Mouse (Mus musculus): Measurements from ENCODE around the gene Wdr45. TPM values are rescaled to one million over a fixed set of nuclear protein-coding genes. Genes with fewer than 3 reads are reported as not detected.
"Not testable (repeated sequence)": the region's sequence is repeated elsewhere in the genome, so short reads cannot be mapped to it uniquely, and the experiment has no call there.

The Wdr45 gene
- polyA plus RNA-seq, 1 experiment from 2014 or later = 21.6 TPM

- WGBS = 16% methylated on average over 27 of the region's 27 CpGs
- Histone ChIP-seq H3K27ac (ENCODE audit: poor library complexity, severe bottlenecking) (no peak overlapping the region), H3K4me3 (peak overlapping the region; percentile 40), H3K4me1 (replicated peaks) (no peaks in the 10 kb centered on the region), H3K9ac (no peak overlapping the region; the same call in 1 of the 2 replicates), H3K4me2 (peak overlapping the region; percentile 68), H3K27me3 (replicated peaks) (no peaks in the 10 kb centered on the region), H3K9me3 (replicated peaks) (no peaks in the 10 kb centered on the region), H3K36me3 (no peaks in the 10 kb centered on the region)
- peak; percentile 87 for ATAC-seq (ENCODE audit: insufficient number of reproducible peaks, low FRiP score)
Measured at GRCm38 (mm10) chrX:7679405-7680056, 34.6 kb upstream of the Wdr45 start.

DNA sequence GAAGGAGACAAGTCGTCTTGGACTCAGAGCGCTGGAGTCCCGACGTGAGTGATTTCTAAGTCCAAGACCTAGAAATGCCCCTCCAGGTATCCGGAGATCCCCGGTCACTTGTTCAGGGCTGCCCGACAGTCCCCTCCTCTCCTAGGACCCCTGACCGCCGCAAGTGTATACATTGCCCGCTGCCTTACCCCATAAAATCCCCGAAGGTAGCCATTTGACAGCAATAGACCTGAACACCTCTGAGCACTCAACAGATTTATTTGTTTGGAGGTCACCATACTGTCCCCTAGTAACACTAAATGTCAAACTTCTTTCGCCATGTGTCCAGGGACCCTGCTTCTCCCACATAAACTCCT, 34.1 kb upstream of the Wdr45 start:
- Histone ChIP-seq H3K9me3 (replicated peaks) (no peaks in the 10 kb centered on the region), H3K27me3 (replicated peaks) (no peaks in the 10 kb centered on the region), H3K4me1 (replicated peaks) (no peaks in the 10 kb centered on the region), H3K27ac (ENCODE audit: poor library complexity, severe bottlenecking) (no peak overlapping the region), H3K4me2 (peak overlapping the region; percentile 68), H3K9ac (no peak overlapping the region; the same call in 1 of the 2 replicates), H3K36me3 (no peaks in the 10 kb centered on the region), H3K4me3 (peak overlapping the region; percentile 40)
- WGBS = 17% methylated on average over 12 of the region's 12 CpGs
- no peak for ATAC-seq (ENCODE audit: insufficient number of reproducible peaks, low FRiP score)

DNA sequence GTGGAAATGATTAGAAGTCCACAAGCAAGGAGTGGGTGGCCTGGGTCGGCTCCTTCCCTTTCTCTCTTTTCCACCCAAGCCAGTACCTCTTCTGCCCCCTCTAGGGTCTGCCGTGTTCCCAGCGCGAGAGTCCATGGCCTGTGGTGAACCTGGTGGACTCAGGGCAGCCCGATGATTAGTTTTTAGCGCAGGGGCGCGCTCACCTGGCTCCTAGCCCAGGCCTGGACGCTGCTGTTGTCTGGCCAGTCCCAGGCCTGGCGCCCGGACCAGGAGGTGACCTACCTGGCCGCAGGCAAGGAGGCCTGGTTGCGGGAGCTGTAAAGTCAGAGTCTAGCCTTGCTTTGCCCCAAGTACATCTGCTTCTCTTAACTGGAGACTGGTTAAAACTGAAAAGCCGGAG, 33.3 kb upstream of the Wdr45 start, which contains the start of gene Magix:
Gene Magix (minus strand): TSS at position 388 of the 400 bp plus-strand sequence.
- H3K27ac ChIP-seq (ENCODE audit: poor library complexity, severe bottlenecking) = no peak within 1 kb of the TSS
- ATAC-seq (ENCODE audit: insufficient number of reproducible peaks, low FRiP score) = no peak
- H3K4me3 ChIP-seq = peak within 1 kb of the TSS; percentile 40
- no peaks in the 10 kb centered on the region for H3K36me3 ChIP-seq
- H3K9ac ChIP-seq = no peak within 1 kb of the TSS; the same call in 1 of the 2 replicates
- WGBS = 60% methylated on average over 14 of the region's 14 CpGs
- peak within 1 kb of the TSS; percentile 68 for H3K4me2 ChIP-seq
- H3K27me3 ChIP-seq (replicated peaks) = no peaks in the 10 kb centered on the region
- no peaks in the 10 kb centered on the region for H3K4me1 ChIP-seq (replicated peaks)
- no peaks in the 10 kb centered on the region for H3K9me3 ChIP-seq (replicated peaks)

DNA sequence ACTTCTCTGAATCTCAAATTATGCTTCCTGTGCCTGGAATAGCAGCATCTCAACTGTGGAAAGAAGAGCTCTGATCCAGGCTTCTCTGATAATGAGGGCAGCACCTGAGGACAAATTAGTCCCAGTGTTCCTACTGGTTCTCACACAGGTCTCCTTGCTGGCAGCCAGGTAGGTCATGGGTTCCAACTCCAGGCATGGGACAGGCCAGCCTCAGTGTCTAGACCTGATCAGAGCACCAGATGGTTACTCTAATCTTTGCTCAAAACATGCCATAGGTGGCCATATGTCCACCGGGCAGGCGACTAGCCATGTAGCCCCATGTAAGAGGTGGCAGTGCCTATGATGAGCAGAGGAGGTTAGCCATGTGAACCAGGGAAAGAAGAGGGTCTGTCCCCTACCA, 25.8 kb upstream of the Wdr45 start:
- Histone ChIP-seq H3K27me3 (replicated peaks) (peaks cover 3% of the 10 kb centered on the region; the same call in 1 of the 2 replicates), H3K4me1 (replicated peaks) (no peaks in the 10 kb centered on the region), H3K9me3 (replicated peaks) (no peaks in the 10 kb centered on the region), H3K36me3 (no peaks in the 10 kb centered on the region), H3K4me3 (no peak overlapping the region), H3K27ac (ENCODE audit: poor library complexity, severe bottlenecking) (no peak overlapping the region), H3K9ac (no peak overlapping the region), H3K4me2 (no peak overlapping the region)
- 85% methylated on average over 2 of the region's 2 CpGs for WGBS
- ATAC-seq (ENCODE audit: insufficient number of reproducible peaks, low FRiP score) = no peak

GRCm38 (mm10) chrX:7690486-7690885, 23.6 kb upstream of the Wdr45 start:
- WGBS = 50% methylated on average over 3 of the region's 3 CpGs

GRCm38 (mm10) chrX:7692862-7693261, 21.3 kb upstream of the Wdr45 start:
- no peak for ATAC-seq (ENCODE audit: insufficient number of reproducible peaks, low FRiP score)
- H3K27me3 ChIP-seq (replicated peaks) = no peaks in the 10 kb centered on the region
- 33% methylated on average over 4 of the region's 4 CpGs for WGBS
- H3K9me3 ChIP-seq (replicated peaks) = no peaks in the 10 kb centered on the region
- H3K4me1 ChIP-seq (replicated peaks) = no peaks in the 10 kb centered on the region
- no peak overlapping the region for H3K9ac ChIP-seq
- no peak overlapping the region for H3K4me3 ChIP-seq
- no peak overlapping the region for H3K4me2 ChIP-seq
- no peak overlapping the region for H3K27ac ChIP-seq (ENCODE audit: poor library complexity, severe bottlenecking)
- H3K36me3 ChIP-seq = no peaks in the 10 kb centered on the region

More at GRCm38 (mm10) chrX:7690486-7690885, 23.6 kb upstream of the Wdr45 start:
- Histone ChIP-seq H3K27me3 (replicated peaks) (peaks cover 3% of the 10 kb centered on the region; the same call in 1 of the 2 replicates), H3K4me2 (no peak overlapping the region), H3K27ac (ENCODE audit: poor library complexity, severe bottlenecking) (no peak overlapping the region), H3K4me1 (replicated peaks) (no peaks in the 10 kb centered on the region), H3K9ac (no peak overlapping the region), H3K9me3 (replicated peaks) (no peaks in the 10 kb centered on the region), H3K36me3 (no peaks in the 10 kb centered on the region), H3K4me3 (no peak overlapping the region)
- no peak for ATAC-seq (ENCODE audit: insufficient number of reproducible peaks, low FRiP score)

- Histone ChIP-seq H3K4me2 (peak overlapping the region; percentile 72), H3K36me3 (peaks cover 13% of the 10 kb centered on the region), H3K27ac (ENCODE audit: poor library complexity, severe bottlenecking) (no peak overlapping the region), H3K4me1 (replicated peaks) (no peaks in the 10 kb centered on the region), H3K9me3 (replicated peaks) (no peaks in the 10 kb centered on the region), H3K4me3 (peak overlapping the region; percentile 74; the same call in 1 of the 2 replicates), H3K27me3 (replicated peaks) (no peaks in the 10 kb centered on the region), H3K9ac (no peak overlapping the region)
- 35% methylated on average over 6 of the region's 6 CpGs for WGBS
- no peak for ATAC-seq (ENCODE audit: insufficient number of reproducible peaks, low FRiP score)
Measured at GRCm38 (mm10) chrX:7696520-7696919, 17.6 kb upstream of the Wdr45 start.

GRCm38 (mm10) chrX:7696954-7697381, 17.2 kb upstream of the Wdr45 start, which contains the start of gene Gpkow:
TSS of gene Gpkow (plus strand) at chrX:7697131.
- H3K9me3 ChIP-seq (replicated peaks) = no peaks in the 10 kb centered on the region
- no peaks in the 10 kb centered on the region for H3K27me3 ChIP-seq (replicated peaks)
- 12% methylated on average over 33 of the region's 33 CpGs for WGBS
- peak within 1 kb of the TSS; percentile 74 for H3K4me3 ChIP-seq
- H3K4me2 ChIP-seq = peak within 1 kb of the TSS; percentile 72
- H3K9ac ChIP-seq = peak within 1 kb of the TSS; percentile 80
- H3K4me1 ChIP-seq (replicated peaks) = no peaks in the 10 kb centered on the region
- H3K27ac ChIP-seq (ENCODE audit: poor library complexity, severe bottlenecking) = peak within 1 kb of the TSS; percentile 57; the same call in 1 of the 2 replicates
- peaks cover 18% of the 10 kb centered on the region for H3K36me3 ChIP-seq
- ATAC-seq (ENCODE audit: insufficient number of reproducible peaks, low FRiP score) = peak; percentile 91

DNA sequence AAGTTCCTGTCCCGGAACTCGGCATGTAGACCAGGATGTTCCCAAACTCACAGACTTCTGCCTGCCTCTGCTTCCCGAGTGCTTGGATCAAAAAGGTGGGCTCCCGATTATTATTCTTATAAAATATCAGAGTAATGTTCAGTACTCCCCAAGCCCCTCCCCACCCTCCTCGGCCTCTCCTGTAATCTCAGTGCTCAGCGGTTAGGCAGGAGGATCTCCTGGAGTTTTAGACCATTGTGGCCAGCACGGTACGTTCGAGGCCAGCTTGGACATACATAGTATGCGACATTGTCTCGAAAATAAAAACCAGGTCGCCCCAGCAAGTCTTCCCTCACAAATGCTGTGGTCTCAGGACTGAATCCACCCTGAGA, 384 bp upstream of the Wdr45 start:
- H3K9me3 ChIP-seq (replicated peaks); H3K27ac ChIP-seq (ENCODE audit: poor library complexity, severe bottlenecking); H3K4me1 ChIP-seq (replicated peaks); H3K36me3 ChIP-seq; H3K27me3 ChIP-seq (replicated peaks): not testable (repeated sequence)
- whole genome bisulfite sequencing = 23% methylated on average over 6 of the region's 12 CpGs
- peak; percentile 40; the same call in 1 of the 2 replicates for ATAC-seq (ENCODE audit: insufficient number of reproducible peaks, low FRiP score)
- Histone ChIP-seq H3K4me2 (peak overlapping the region; percentile 59), H3K4me3 (peak overlapping the region; percentile 43), H3K9ac (peak overlapping the region; percentile 40; the same call in 1 of the 2 replicates)

DNA sequence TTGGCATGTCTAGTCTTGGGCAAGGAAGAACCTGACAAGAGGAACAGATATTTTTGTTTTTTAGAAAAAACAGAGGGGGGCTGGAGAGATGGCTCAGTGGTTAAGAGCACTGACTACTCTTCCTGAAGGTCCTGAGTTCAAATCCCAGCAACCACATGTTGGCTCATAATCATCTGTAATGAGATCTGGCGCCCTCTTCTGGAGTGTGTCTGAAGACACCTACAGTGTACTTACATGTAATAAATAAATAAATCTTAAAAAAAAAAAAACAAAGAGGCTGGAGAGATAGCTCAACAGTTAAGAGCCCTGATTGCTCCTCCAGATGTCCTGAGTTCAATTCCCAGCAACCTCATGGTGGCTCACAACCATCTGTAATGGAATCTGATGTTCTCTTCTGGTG, 1.9 kb downstream of the Wdr45 start:
- H3K4me3 ChIP-seq; H3K9me3 ChIP-seq (replicated peaks); ATAC-seq (ENCODE audit: insufficient number of reproducible peaks, low FRiP score); H3K4me2 ChIP-seq; H3K27ac ChIP-seq (ENCODE audit: poor library complexity, severe bottlenecking); H3K9ac ChIP-seq; H3K36me3 ChIP-seq; H3K27me3 ChIP-seq (replicated peaks); H3K4me1 ChIP-seq (replicated peaks): not testable (repeated sequence)
- 24% methylated on average over 1 of the region's 1 CpGs for WGBS

DNA sequence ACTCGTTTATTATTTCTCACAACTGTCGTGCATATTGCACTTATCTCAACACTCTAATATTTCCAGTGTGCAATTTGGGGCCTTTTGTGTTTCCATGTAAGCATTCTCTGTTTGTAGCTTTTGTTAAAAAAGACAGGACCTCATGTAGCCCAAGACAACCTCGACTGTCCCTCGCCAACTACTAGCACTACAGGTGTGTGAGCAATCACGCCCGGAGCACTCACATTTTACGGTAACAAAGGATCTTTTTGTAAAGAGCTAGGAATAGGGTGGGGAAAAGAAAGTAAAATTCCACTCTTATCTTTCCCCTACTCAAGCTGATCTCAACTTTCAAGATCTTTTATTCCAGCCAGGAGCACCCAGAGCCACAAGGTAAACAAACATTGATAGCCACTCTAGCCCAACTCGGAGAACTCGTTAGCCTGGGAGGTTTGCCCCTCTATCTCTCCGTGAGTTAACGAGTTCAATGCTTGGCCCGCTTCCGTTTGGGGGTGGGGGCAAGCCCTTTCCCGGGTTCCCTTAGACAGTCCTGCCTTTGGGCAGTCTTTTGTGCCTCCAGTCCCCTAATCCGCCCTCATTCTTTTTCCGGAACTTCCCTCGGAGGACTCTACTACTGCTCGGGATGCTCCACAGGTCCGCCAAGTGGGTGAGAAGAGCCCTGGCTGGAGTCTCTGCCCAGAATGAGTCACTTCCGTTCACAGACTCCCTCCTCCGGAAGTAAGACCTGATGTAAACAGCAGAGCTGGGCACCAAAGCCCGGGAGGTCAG, 7.6 kb downstream of the Wdr45 start, which contains the start of gene Gm45208:
Gene Gm45208 (plus strand): TSS at position 732 of the 768 bp plus-strand sequence.
- Histone ChIP-seq H3K4me3 (peak within 1 kb of the TSS; percentile 73), H3K4me1 (replicated peaks) (peaks cover 6% of the 10 kb centered on the region), H3K27me3 (replicated peaks) (no peaks in the 10 kb centered on the region), H3K27ac (ENCODE audit: poor library complexity, severe bottlenecking) (peak within 1 kb of the TSS; percentile 86), H3K4me2 (peak within 1 kb of the TSS; percentile 76), H3K9ac (peak within 1 kb of the TSS; percentile 73), H3K36me3 (peaks cover 17% of the 10 kb centered on the region), H3K9me3 (replicated peaks) (no peaks in the 10 kb centered on the region)
- peak; percentile 89 for ATAC-seq (ENCODE audit: insufficient number of reproducible peaks, low FRiP score)
- 22% methylated on average over 22 of the region's 22 CpGs for WGBS
